Mouse (Mus musculus) frontal cortex, postnatal 14 days (tissue): ENCODE measurements at regions not wholly inside any gene's neighbourhood (a gene's known extent, or its start where the extent isn't known, plus 50 kb on each side); places are given as distances from the start of the nearest gene placed in this dataset.

Experiments used
- DNase-seq, 2 experiments: peaks; one replicate each; pipeline ENCODE4 v3.0.0; 2022; ENCODE audit warnings: low spot score in 2 of 2

DNA sequence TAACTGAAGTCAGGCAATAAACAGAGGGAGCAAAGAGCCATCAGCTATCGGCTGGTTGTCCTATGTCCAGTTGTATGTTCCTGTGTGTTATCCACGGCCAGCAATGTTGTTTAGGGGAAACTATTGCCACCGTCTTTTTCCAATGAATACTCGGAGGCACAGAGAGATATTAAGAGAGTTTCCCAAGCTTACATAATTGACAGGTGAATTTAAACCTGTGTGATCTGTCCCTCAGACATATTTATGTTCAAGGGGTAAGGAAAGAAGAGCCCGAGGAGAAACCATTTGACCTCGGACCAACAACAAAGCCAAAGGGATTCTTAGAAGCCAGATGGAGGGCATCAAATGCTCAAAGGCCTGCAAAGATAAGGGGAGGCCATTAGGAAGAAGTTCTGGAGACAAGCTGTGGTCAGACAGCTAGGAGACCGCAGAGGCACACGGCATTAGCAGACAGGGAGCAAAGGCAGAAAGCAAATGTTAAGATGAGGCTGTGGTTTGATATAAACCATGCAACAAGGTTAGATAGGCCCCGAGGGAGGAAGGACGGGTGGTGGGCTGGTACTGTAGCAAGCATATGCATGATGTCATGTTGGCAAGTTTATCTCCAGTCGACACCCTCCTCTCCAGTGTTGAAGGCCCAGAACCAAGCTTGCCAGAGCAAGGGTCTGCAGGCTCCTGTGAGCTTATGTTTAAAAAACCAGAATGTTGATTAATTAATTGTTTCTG is 82.1 kb upstream of the Cpsf6 start:
- no peak for DNase-seq

- no peak for DNase-seq
Measured at GRCm38 (mm10) chr10:117461261-117461660, 81.4 kb upstream of the Cpsf6 start.

- no peak for DNase-seq
Measured at GRCm38 (mm10) chr10:117460366-117460730, 80.5 kb upstream of the Cpsf6 start.

- no peak for DNase-seq
Measured at GRCm38 (mm10) chr10:117459651-117460365, 80.0 kb upstream of the Cpsf6 start.

- no peak for DNase-seq
Measured at GRCm38 (mm10) chr10:117459041-117459475, 79.2 kb upstream of the Cpsf6 start.

GRCm38 (mm10) chr10:117458271-117459040 is 78.6 kb upstream of the Cpsf6 start:
- DNase-seq: no peak

DNA sequence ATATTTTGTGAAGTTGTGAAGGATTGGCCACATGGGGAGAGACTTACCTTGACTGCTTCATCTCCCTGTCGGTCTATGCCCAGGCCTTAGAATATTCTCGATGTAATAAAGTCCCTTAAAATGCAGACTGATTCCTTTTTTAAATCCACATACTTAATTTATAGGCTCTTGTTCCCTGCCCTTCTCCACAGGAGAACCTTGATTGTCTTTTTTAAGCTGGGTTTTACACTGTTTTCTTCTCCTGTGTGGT is 77.8 kb upstream of the Cpsf6 start:
- DNase-seq: no peak

DNA sequence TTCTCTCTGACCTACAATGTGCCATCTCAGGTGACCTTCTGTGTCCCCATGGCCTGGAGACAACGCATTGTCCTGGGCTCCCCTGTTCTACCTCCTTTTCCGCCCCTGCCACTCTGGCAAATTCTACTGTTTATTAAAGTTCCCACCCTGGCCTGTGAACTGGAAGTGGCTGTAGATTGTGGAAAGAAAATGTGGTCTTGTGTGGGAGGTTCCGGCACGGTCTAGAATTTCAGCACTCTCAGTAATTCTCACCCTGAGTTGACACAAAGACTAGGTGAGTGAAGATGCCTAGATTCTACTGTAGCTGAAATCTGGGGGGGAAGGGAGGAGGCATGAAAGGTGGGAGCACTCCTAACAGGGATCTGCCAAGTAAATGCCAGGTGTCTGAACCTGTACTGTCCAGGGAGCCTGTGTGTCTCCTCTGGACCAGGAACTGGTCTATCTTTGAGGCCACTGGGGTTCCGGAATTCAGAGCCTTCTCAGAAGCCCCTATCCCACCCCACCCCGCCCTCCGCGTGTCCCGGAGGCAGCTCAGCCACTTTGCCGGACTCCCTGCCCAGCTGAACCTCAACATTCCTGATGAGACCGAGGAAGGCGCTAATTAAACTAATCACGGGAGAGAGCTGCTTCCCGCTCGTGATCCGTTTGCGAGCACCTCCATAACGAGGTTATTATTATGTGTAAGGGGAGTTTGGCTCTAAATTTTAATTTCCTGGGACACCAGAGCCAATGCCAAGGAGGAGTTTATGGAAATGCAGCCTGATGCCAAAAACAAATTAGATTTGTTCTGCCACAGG is 77.3 kb upstream of the Cpsf6 start:
- DNase-seq: no peak

GRCm38 (mm10) chr10:117456427-117456826 is 76.6 kb upstream of the Cpsf6 start:
- DNase-seq: no peak

- DNase-seq: no peak
Measured at GRCm38 (mm10) chr10:117455595-117456302, 75.9 kb upstream of the Cpsf6 start.

GRCm38 (mm10) chr10:117454711-117455591 is 75.1 kb upstream of the Cpsf6 start:
- no peak for DNase-seq

- DNase-seq: no peak
Measured at GRCm38 (mm10) chr10:117454171-117454500, 74.3 kb upstream of the Cpsf6 start.

GRCm38 (mm10) chr10:117453406-117454170 is 73.8 kb upstream of the Cpsf6 start:
- no peak for DNase-seq

- DNase-seq: no peak
Measured at GRCm38 (mm10) chr10:117452190-117452950, 72.6 kb upstream of the Cpsf6 start.

DNA sequence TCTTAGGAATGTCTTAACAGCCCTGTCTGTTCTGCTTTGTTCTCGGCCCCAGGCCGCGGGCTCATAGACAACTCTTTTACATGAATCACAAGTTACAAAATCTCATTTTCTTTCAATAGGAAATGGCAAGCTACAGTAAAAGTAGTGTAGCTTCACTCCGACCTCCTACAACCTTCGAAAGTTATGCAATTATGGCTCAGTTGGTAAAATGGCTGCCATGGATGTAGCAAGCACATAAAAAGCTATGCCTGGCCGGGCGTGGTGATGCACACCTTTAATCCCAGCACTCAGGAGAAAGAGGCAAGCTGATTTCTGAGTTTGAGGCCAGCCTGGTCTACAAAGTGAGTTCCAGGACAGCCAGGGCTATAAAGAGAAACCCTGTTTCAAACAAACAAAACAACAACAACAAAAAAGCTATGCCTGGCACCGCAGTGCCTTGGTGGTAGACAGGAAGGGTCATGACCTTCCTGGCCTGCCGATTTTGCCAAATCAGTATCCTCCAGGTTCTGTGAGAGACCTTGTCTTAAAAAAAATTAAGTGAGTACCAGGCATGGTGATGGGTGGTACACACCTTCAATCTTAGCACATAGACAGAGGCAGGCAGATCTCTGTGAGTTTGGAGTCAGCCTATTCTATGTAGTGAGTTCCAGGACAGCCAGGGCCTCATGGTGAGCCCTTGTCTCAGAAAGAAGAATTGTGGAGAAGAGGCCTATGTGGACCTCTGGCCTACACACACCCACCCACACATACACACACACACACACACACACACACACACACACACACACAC is 71.8 kb upstream of the Cpsf6 start:
- no peak for DNase-seq

DNA sequence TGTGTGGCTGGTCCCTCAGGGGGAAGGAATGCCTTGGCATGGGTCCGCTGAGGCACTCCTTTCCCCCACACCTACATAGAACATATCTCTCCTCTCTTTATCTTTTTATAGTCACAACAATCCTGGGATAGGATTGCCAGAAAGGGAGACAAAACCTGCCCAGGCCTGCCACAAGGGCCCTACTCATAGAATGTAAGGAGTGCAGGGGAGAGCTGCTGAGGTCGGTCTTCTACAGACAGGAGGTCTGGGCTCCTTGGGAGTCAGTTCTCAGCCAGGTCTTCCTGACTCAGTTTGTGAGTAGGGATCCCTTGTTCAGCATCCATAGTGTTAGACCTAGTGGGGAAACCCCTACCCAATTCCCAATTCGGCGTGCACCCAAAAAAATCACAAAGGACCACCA is 70.8 kb upstream of the Cpsf6 start:
- DNase-seq: no peak

DNA sequence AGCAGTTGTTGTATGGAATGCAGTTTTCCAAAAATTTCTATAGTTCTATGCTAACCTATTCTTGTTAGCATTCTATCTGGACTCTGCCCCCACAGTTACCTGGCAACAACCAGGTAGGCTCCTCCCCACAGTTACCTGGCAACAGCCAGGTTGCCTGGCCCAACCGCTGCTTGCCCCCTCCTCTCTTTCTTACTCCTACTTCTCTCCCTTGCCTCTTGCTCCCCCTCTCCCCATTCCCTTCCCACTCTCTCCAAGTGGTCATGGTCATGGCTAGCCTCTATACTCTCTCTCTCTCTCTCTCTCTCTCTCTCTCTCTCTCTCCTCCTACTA is 70.4 kb upstream of the Cpsf6 start:
- DNase-seq: no peak

- no peak for DNase-seq
Measured at GRCm38 (mm10) chr10:117449416-117450239, 69.8 kb upstream of the Cpsf6 start.
